Mouse (Mus musculus) fibroblast of lung, adult 2 months (primary cell): ENCODE data around the gene Pramel7.
"Not testable (repeated sequence)": the region's sequence is repeated elsewhere in the genome, so short reads cannot be mapped to it uniquely, and the experiment has no call there.

Source experiments
- DNase-seq: peaks from one replicate; pipeline ENCODE4 v3.0.0-alpha.2; 2011; ENCODE audit warnings: low read depth

The Pramel7 gene

GRCm38 (mm10) chr2:87496993-87497392, at the start of gene Pramel7:
Pramel7 (minus strand) TSS chr2:87497093.
- not testable (repeated sequence) for DNase-seq

- no peak for DNase-seq
Observed at GRCm38 (mm10) chr2:87545442-87545841, 48.5 kb upstream of the Pramel7 start, which contains the start of gene Olfr1128. Olfr1128 (minus strand) TSS chr2:87545542.

GRCm38 (mm10) chr2:87534826-87535225, 37.9 kb upstream of the Pramel7 start:
- DNase-seq = no peak

GRCm38 (mm10) chr2:87531496-87531895, 34.6 kb upstream of the Pramel7 start, which contains the start of gene Olfr153:
Olfr153 (plus strand) TSS chr2:87531796.
- no peak for DNase-seq

- not testable (repeated sequence) for DNase-seq
Observed at GRCm38 (mm10) chr2:87525899-87526616, 29.2 kb upstream of the Pramel7 start.

- DNase-seq = no peak
Observed at GRCm38 (mm10) chr2:87520651-87521050, 23.8 kb upstream of the Pramel7 start.

- DNase-seq = no peak
Observed at GRCm38 (mm10) chr2:87516581-87516980, 19.7 kb upstream of the Pramel7 start.

- no peak for DNase-seq
Observed at GRCm38 (mm10) chr2:87515457-87516060, 18.7 kb upstream of the Pramel7 start.

- no peak for DNase-seq
Observed at GRCm38 (mm10) chr2:87515046-87515445, 18.2 kb upstream of the Pramel7 start.

GRCm38 (mm10) chr2:87506265-87506664, 9.4 kb upstream of the Pramel7 start, which contains the start of gene Pramel6:
Pramel6 (plus strand) TSS chr2:87506565.
- DNase-seq = no peak

GRCm38 (mm10) chr2:87482276-87482675, 14.6 kb downstream of the Pramel7 start:
- no peak for DNase-seq

GRCm38 (mm10) chr2:87481158-87481557, 15.7 kb downstream of the Pramel7 start:
- DNase-seq = no peak

- no peak for DNase-seq
Observed at GRCm38 (mm10) chr2:87480207-87480606, 16.7 kb downstream of the Pramel7 start.

GRCm38 (mm10) chr2:87461769-87462168, 35.1 kb downstream of the Pramel7 start:
- DNase-seq = no peak

- DNase-seq = no peak
Observed at GRCm38 (mm10) chr2:87453662-87454061, 43.2 kb downstream of the Pramel7 start, which contains the start of gene Olfr1126. Olfr1126 (plus strand) TSS chr2:87453962.
